Mouse (Mus musculus): ENCODE data around the gene Pea15a.

GRCm38 (mm10) chr1:172242401-172242800 is 35.8 kb upstream of the Pea15a start:
- TF ChIP-seq CTCF (IDR thresholded peaks at IDR 0.05; ENCODE audit: control insufficient read depth, insufficient read depth, insufficient read length) = no peak
- no peak for TF ChIP-seq MAX (IDR thresholded peaks at IDR 0.05)
- TF ChIP-seq FOSL1 (IDR thresholded peaks at IDR 0.05; ENCODE audit: insufficient read depth, low read length, poor library complexity, severe bottlenecking) = peak; percentile 5
- TF ChIP-seq MYOG (IDR thresholded peaks at IDR 0.05; ENCODE audit: control insufficient read depth, extremely low read depth, insufficient read length) = no peak
- no peak for TF ChIP-seq USF1 (IDR thresholded peaks at IDR 0.05; ENCODE audit: low read depth)
- TF ChIP-seq CEBPB (IDR thresholded peaks at IDR 0.05; ENCODE audit: low read depth) = no peak
- no peak for TF ChIP-seq MYOD1 (IDR thresholded peaks at IDR 0.05; ENCODE audit: control insufficient read depth, insufficient read length, low read depth)

Data from C2C12 (cell line).